Mouse (Mus musculus): ENCODE results near the gene Gpsm2.

DNA sequence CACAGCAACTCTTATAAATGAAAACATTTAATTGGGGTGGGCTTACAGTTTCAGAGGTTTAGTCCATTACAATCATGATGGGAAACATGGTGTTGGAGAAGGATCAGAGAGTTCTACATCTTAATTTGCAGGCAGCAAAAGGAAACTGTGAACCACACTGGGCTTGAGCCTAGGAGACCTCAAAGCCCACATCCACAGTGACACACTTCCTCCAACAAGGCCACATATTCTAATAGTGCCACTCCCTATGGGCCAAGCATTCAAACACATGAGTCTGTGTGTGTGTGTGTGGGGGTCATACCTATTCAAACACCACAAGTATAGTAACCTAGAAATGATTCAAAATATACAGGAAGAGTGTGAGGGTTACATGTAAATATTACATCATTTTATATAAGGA, 5.2 kb upstream of the Gpsm2 start:
- TF ChIP-seq MAZ (IDR thresholded peaks at IDR 0.05; ENCODE audit: low read depth, low read length) (no peak), POLR2A (IDR thresholded peaks at IDR 0.05; ENCODE audit: low read depth, low read length) (no peak), MAX (IDR thresholded peaks at IDR 0.05; ENCODE audit: low read length) (no peak), E2F4 (IDR thresholded peaks at IDR 0.05; ENCODE audit: insufficient replicate concordance, low read depth, low read length) (no peak), ETS1 (conservative IDR thresholded peaks at IDR 0.05; ENCODE audit: low read depth, low read length) (no peak), EP300 (IDR thresholded peaks at IDR 0.05; ENCODE audit: low read length) (no peak)
